Mouse (Mus musculus) heart, embryonic 16.5 days (tissue): ENCODE data around the gene Smarca4. TPM values are rescaled to one million over a fixed set of nuclear protein-coding genes. Genes with fewer than 3 reads are reported as not detected.

ENCODE experiments used
- ATAC-seq: fragments of 200-750 bp; cut with Nextera tagmentation; replicated peaks from 2 replicates; pipeline ENCODE4 v1.8.0; 2017; ENCODE audit warnings: moderate number of reproducible peaks; ENCODE audit not compliant: insufficient read depth, low FRiP score; ENCODE audit errors: extremely low read depth
- H3K27ac ChIP-seq: fragments of 300-500 bp; sonication (generic); 2 replicates; pipeline ENCODE4 v1.5.1; 2014; ENCODE audit warnings: mild to moderate bottlenecking, low read length, control low read depth, moderate library complexity
- H3K27me3 ChIP-seq: fragments of 300-500 bp; sonication (generic); 2 replicates; pipeline ENCODE4 v1.6.1; 2014; ENCODE audit warnings: low read length, mixed read lengths; ENCODE audit not compliant: control insufficient read depth, insufficient read depth
- H3K36me3 ChIP-seq: fragments of 300-500 bp; sonication (generic); 2 replicates; pipeline ENCODE4 v1.6.1; 2014; ENCODE audit not compliant: control insufficient read depth, insufficient read depth
- H3K4me1 ChIP-seq: fragments of 300-500 bp; sonication (generic); 2 replicates; pipeline ENCODE4 v1.6.1; 2014; ENCODE audit warnings: low read length, mixed read lengths; ENCODE audit not compliant: control insufficient read depth, insufficient read depth
- H3K4me2 ChIP-seq: fragments of 300-500 bp; sonication (generic); 2 replicates; pipeline ENCODE4 v1.6.1; 2014; ENCODE audit warnings: low read depth, mild to moderate bottlenecking, control low read depth, low read length
- H3K4me3 ChIP-seq: fragments of 300-500 bp; sonication (generic); 2 replicates; pipeline ENCODE4 v1.5.1; 2014; ENCODE audit warnings: mild to moderate bottlenecking, control low read depth, low read length
- H3K9ac ChIP-seq: fragments of 300-500 bp; sonication (generic); 2 replicates; pipeline ENCODE4 v1.6.1; 2014; ENCODE audit warnings: low read length, control low read depth
- H3K9me3 ChIP-seq: fragments of 300-500 bp; sonication (generic); replicated peaks from 2 replicates; pipeline ENCODE4 v1.6.1; 2016; ENCODE audit warnings: low read length; ENCODE audit not compliant: control insufficient read depth
- WGBS: fragments of 180-500 bp; shearing (Covaris S2); extraction: QIAGEN DNeasy Blood & Tissue Kit; methylation state at CpG from one replicate; pipeline ENCODE4 v1.1.7; 2014; 5-methylcytosine and 5-hydroxymethylcytosine counted together
- polyA plus RNA-seq: library from polyadenylated mRNA; unstranded; fragments of >200 nt; fragmentation: Nextera tagmentation; extraction: Ambion mirVana; gene quantifications from 2 replicates; pipeline ENCODE4 v1.2.1, GENCODE M21; 2015

Smarca4 gene
- polyA plus RNA-seq, 1 experiment from 2014 or later = 52.5 TPM

DNA sequence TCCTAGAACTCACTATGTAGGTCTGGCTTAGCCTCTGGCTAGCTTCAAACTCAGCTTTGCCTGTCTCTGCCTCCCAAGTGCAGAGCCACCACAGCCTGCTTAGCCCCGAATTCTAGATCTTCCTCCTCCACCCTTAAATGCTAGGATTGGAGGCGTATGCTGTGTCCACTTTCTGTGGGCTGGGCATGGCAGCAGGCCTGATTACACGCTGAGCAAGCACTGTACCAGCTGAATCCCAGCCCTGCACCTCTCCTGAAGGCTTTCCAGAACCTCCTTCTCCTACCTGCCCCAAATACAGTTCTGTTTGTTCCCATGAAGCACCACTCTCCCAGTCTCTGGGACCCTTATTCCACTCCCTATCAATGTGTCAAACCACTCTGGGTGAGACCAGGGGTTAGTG is 93.4 kb downstream of the Smarca4 start:
- Histone ChIP-seq H3K36me3 (peaks cover 7% of the 10 kb centered on the region), H3K9me3 (no peaks in the 10 kb centered on the region), H3K4me3 (no peak overlapping the region), H3K27ac (no peak overlapping the region), H3K4me1 (no peaks in the 10 kb centered on the region), H3K4me2 (no peak overlapping the region), H3K9ac (no peak overlapping the region), H3K27me3 (no peaks in the 10 kb centered on the region)
- no peak for ATAC-seq
- WGBS = 92% methylated on average over 3 of the region's 3 CpGs

DNA sequence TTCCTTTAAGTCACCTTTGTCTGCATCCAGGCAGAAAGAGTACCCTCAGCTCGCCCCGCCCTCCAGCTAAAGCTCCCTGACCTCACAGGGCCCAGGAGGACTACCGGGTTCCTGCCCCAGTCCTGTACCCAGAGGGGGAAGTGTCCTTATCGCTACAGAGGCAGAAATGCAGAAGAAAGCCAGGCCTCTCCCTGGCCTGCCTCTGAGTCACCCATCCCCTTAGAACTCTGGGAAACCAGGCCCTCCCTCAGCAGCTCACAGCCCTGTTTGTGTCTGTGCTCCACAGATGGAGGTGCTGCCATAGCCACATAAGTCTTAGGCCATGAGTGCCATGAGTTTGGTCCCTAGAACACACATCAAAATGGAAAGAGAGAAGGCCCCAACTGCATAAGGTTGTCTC is 99.3 kb downstream of the Smarca4 start:
- no peaks in the 10 kb centered on the region for H3K9me3 ChIP-seq
- WGBS = 16% methylated on average over 4 of the region's 4 CpGs
- no peak overlapping the region for H3K4me3 ChIP-seq
- H3K4me1 ChIP-seq = peaks cover 6% of the 10 kb centered on the region; the same call in 1 of the 2 replicates
- H3K27ac ChIP-seq = peak overlapping the region; percentile 45
- peak overlapping the region; percentile 21; the same call in 1 of the 2 replicates for H3K9ac ChIP-seq
- H3K36me3 ChIP-seq = no peaks in the 10 kb centered on the region
- no peak overlapping the region for H3K4me2 ChIP-seq
- no peaks in the 10 kb centered on the region for H3K27me3 ChIP-seq
- peak; percentile 85 for ATAC-seq

DNA sequence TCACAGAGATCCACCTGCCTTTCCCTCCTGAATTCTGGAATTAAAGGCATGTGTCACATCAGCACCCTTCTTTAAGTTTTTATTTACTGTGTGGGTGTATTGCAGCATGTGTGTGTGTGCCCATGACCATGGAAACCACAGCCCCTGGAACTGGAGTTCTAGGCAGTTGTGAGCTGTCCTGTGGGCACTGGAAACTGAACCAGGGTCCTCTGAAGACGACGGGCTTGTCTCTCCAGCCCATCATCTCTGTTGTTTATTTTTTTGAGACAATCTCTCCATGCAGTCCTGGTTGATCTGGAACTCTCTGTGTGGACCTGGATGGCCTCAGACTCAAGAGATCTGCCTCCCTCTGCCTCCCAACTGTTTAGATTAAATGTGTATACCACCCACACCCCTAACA is 101.0 kb downstream of the Smarca4 start:
- 57% methylated on average over 2 of the region's 2 CpGs for WGBS

DNA sequence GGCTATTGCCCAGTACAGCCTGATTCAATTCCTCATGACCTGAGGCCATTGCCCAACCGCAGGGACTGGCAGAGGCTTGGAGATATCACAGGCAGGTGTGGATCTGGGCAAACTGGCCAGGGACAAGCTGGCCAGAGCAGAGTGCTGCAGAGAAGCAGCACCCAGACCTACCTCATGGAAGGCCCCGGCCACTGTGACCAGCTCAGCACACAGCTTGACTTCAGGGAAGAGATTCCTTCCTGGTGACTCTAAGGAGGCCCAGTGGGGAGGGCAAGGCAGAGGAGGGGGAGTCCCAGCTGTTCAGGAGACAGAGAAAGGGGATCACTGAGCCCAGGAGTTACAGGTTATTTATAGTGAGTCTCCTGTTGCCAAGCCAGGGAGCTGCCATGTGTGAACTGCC is 105.1 kb downstream of the Smarca4 start:
- no peak overlapping the region for H3K4me2 ChIP-seq
- H3K9ac ChIP-seq = 0 out of 2 replicates have a peak overlapping the region, but pooled peaks have one; percentile 2
- WGBS = 44% methylated on average over 2 of the region's 2 CpGs
- no peaks in the 10 kb centered on the region for H3K27me3 ChIP-seq
- H3K9me3 ChIP-seq = no peaks in the 10 kb centered on the region
- H3K4me3 ChIP-seq = no peak overlapping the region
- ATAC-seq = no peak
- peaks cover 24% of the 10 kb centered on the region for H3K4me1 ChIP-seq
- H3K36me3 ChIP-seq = no peaks in the 10 kb centered on the region
- H3K27ac ChIP-seq = peak overlapping the region; percentile 66

More for the DNA sequence above, 101.0 kb downstream of the Smarca4 start:
- Histone ChIP-seq H3K36me3 (no peaks in the 10 kb centered on the region), H3K27me3 (no peaks in the 10 kb centered on the region), H3K4me3 (no peak overlapping the region), H3K9me3 (no peaks in the 10 kb centered on the region), H3K9ac (no peak overlapping the region), H3K4me2 (no peak overlapping the region), H3K27ac (no peak overlapping the region), H3K4me1 (peaks cover 14% of the 10 kb centered on the region)
- ATAC-seq = no peak

DNA sequence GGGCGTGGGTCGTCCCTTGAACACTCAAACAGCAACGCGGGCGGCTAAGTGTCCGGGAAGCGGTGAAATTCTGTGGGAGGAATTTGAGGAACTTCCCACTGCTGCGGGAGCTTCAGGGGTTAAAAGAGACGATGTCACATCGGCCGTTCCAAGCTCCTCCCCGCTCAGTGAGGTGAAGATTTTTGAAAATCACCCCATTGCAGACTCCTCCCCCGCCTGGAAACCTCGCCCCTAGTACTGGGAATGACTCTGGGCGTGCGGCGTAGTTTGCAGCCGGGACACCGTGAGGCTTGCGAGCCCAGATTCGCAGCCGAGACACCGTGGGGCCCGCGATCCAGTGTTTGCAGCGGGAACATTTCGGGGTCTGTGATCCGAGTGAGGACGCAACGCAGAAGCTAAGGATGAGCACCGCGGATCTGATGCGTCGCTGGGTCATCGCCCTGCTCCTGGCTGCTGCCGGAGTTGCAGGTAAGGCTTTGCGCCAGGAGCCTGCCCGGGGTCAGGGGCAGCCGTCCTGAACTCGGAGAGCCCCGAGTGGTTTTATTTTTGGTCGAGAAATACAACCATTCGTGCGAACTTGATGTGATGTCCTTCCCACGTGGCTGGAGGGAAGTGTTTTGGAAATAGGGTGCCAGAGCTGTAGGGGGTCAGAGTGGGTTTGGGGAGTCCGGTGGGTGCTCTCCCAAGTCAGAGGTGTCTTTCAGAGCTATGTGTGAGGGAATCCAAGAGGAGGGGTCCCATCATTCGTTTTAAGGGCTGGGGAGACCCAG is 107.6 kb downstream of the Smarca4 start, which contains the start of gene Ldlr:
Gene Ldlr (plus strand): TSS at position 107 of the 770 bp plus-strand sequence.
- Histone ChIP-seq H3K4me2 (peak within 1 kb of the TSS; percentile 79), H3K27me3 (no peaks in the 10 kb centered on the region), H3K4me1 (peaks cover 29% of the 10 kb centered on the region), H3K36me3 (0 out of 2 replicates have a peak, but pooled peaks cover 2% of the 10 kb centered on the region), H3K4me3 (peak within 1 kb of the TSS; percentile 63), H3K9me3 (no peaks in the 10 kb centered on the region), H3K9ac (peak within 1 kb of the TSS; percentile 68), H3K27ac (peak within 1 kb of the TSS; percentile 86)
- peak; percentile 84 for ATAC-seq
- under 1% methylated on average over 47 of the region's 47 CpGs for WGBS

DNA sequence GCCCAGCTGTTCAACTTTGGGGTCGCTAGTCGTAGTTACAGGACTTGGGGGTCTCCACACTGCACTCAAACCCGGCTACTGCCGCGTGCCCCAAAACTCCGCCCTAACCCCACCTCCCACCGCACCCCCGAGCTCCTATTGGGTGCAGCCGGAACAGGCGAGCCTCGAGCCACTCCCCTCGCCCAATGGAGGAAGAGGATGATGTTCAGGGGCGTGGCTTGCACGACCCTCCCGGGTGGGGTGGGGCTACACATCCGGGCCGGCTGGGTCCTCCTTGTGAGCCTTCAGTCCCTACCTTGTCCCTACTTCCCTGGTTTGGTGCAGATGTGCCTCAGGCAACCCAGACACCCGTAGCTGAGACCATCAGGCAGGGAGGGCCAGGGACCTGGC is 108.2 kb downstream of the Smarca4 start:
- WGBS = 3% methylated on average over 18 of the region's 18 CpGs
- ATAC-seq = peak; percentile 93
- Histone ChIP-seq H3K27me3 (no peaks in the 10 kb centered on the region), H3K27ac (peak overlapping the region; percentile 86), H3K36me3 (0 out of 2 replicates have a peak, but pooled peaks cover 2% of the 10 kb centered on the region), H3K4me3 (peak overlapping the region; percentile 63), H3K9ac (peak overlapping the region; percentile 68), H3K9me3 (no peaks in the 10 kb centered on the region), H3K4me2 (peak overlapping the region; percentile 79), H3K4me1 (peaks cover 29% of the 10 kb centered on the region)

DNA sequence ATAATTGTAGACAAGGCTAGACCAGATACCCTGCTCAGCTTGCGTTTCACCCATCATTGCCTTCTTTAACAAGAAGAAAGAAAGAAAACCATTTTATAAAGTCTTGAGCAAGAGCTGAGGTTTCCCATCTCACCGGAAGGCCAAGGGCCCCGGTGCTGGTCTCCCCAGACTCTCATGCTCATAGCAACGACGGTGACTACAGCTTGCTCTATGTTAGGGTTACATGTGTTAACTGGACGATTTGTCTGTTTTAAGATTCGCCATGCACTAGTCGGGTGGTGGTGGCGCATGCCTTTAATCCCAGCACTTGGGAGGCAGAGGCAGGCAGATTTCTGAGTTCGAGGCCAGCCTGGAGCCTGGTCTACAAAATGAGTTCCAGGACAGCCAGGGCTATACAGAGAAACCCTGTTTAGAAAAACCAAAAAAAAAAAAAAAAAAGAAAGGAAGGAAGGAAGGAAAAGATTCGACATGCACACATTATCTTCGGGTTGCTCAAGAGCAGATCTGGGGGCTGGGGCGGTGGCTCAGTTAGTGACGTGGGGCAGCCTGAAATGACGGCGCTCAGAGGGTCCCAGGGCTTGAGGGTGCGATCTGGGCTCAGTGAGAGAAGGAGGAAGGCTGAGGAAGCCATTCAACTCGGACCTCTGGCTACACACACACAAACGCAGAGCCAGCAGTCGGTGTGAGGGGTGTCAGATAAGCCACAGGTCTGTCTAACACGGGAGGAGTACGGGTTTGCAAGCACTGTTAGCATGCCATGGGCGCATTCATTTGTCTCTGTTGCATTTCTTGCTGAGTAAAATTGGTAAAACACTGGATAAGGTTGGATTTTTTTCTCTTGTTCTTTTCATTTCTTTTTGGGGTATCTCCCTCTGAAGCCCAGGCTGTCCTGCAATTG is 109.5 kb downstream of the Smarca4 start:
- no peak for ATAC-seq

DNA sequence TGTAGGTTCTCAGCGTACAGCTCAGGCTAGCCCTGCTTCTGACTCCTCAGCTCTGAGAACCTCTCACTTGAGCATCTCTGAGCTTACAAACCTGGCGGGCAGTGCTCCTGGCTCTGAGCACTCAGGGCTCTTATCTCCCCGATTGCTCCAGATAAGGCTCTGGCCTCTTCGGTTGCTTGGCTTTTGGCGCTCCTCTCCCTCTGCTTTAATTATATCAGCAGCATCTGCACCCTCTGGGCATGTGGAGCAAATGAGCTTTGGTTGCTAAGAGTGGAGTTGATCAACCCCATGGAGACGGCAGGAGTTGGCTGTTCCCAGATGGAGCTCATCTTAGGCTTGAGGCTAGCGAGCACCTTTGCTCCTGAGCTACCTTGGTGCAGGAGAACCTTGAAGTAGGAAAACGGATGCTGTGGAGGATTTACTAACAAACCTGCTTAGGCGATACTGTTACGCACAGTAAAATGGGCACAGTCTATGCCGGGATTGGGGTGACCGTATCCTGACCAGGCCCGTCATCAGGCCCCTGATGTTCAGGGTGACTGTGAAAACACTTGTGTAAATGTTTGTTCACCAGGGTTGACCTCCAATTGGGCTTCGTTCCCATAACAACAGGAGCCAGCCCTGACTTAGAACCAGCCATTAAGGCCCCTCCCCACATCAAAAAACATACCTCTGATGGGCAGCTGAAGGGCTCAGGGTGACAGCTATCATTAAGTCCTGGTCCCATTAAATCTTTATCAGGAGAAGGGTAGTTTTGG is 110.4 kb downstream of the Smarca4 start:
- Histone ChIP-seq H3K9me3 (no peaks in the 10 kb centered on the region), H3K27me3 (no peaks in the 10 kb centered on the region), H3K4me2 (peak overlapping the region; percentile 51), H3K27ac (no peak overlapping the region), H3K36me3 (0 out of 2 replicates have a peak, but pooled peaks cover 2% of the 10 kb centered on the region), H3K4me1 (peaks cover 28% of the 10 kb centered on the region), H3K4me3 (no peak overlapping the region), H3K9ac (no peak overlapping the region; the same call in 1 of the 2 replicates)
- 63% methylated on average over 14 of the region's 14 CpGs for WGBS
- ATAC-seq = no peak

More for the DNA sequence above, 109.5 kb downstream of the Smarca4 start:
- Histone ChIP-seq H3K27ac (no peak overlapping the region), H3K9ac (peak overlapping the region; percentile 47), H3K27me3 (no peaks in the 10 kb centered on the region), H3K36me3 (0 out of 2 replicates have a peak, but pooled peaks cover 2% of the 10 kb centered on the region), H3K4me1 (peaks cover 34% of the 10 kb centered on the region), H3K9me3 (no peaks in the 10 kb centered on the region), H3K4me2 (peak overlapping the region; percentile 79), H3K4me3 (peak overlapping the region; percentile 63)
- WGBS = 52% methylated on average over 23 of the region's 23 CpGs
